Mouse (Mus musculus): ENCODE results near the gene Znhit3.
A peak's percentile ranks its signal among the peaks of the same experiment; 100 is the strongest.

Gene Znhit3

GRCm38 (mm10) chr11:84873042-84873833 lies 42.9 kb downstream of the Znhit3 start:
- no peak for DNase-seq (ENCODE audit: low spot score in 2 of 2)

DNA sequence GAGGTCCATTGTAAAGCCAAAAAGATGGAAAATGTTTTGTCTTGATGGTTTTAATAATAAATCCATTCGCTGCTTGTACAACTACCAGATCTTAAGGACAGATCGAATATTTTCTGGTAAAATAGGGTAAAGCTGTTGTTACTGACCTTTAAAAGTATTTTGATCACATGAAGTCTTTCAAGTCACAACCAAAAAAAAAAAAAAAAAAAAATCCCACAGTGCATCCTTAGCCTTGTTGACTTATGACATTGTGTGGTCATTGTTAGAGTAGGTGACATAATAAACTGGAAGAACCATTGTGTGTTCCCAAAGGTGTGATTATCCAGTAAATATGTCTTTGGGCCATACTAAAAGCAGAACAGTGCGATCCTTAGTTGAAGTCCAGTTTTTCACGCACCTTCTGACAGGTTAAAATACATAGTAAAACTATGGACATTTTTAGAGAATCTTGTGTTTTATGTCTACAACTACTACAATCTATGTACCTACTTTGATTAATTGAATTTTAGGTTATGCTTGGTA lies 44.6 kb downstream of the Znhit3 start:
- no peak for DNase-seq (ENCODE audit: low spot score in 2 of 2)

DNA sequence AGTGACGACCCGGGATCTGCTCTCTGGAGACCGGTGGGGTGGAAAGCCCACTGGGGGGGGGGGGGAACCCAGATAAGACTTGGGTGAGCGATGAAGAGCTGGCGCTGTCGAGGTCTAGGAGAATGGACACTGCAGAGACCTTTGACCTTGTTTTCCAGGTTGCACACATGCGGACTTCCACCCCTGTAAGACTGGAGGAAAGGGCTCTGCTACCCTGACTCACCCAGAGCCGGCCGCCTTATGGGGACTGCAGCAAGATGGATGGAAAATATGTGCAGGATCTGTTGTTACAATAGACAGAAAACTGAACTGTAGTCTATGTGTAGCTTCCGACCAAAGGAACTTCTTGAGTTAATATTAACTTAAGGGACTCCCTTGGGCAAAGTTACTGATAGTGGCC lies 45.1 kb downstream of the Znhit3 start:
- DNase-seq (ENCODE audit: low spot score in 2 of 2): no peak

GRCm38 (mm10) chr11:84870337-84871043 lies 45.7 kb downstream of the Znhit3 start, which contains the start of gene Ggnbp2:
TSS of gene Ggnbp2 (minus strand) at chr11:84870817.
- DNase-seq (ENCODE audit: low spot score in 2 of 2): peak; percentile 82 to 89

- peak; percentile 88 to 97 for DNase-seq (ENCODE audit: low spot score in 2 of 2)
Observed at GRCm38 (mm10) chr11:84869537-84870232, 46.5 kb downstream of the Znhit3 start.

- no peak for DNase-seq (ENCODE audit: low spot score in 2 of 2)
Observed at GRCm38 (mm10) chr11:84868786-84869259, 47.3 kb downstream of the Znhit3 start.

DNA sequence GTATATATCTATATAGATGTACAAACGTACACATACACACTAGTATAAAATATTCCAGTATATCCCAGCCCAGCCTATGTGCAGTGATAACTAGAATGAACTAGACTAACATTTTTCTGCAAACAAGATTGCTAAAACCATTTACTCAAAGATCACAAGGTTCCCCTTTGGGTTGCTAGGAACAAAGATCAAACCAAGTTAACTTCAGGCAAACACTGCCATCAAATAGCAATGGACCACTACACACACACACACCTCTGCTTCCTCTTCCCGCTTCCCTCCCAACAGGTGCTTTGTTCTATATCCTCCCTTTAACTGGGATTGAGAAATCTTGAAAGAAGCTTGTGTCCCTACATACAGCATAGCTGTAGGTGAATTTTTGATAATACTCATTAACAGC lies 48.6 kb downstream of the Znhit3 start:
- no peak for DNase-seq (ENCODE audit: low spot score in 2 of 2)

DNA sequence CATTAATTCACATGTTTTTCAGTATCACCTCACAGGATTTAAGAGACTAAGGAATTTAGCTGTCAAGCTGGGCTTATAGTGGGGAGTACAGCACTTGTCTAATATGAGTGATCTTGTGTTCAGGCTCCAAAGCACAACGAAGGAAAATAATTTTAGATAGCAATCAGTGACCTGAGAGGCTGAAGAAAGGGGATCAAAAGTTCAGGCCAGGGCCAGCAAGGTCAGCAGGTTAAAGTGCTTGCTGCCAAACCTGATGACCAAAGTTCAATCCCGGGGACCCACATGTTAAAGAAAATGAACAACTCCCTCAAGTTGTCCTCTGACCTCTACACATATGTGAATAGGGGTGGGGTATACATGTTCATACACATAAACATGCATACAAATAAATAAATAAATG lies 50.9 kb downstream of the Znhit3 start:
- no peak for DNase-seq (ENCODE audit: low spot score in 2 of 2)

All from cerebellum, postnatal 4 days (tissue).